7 mouse cellular contexts compared by ENCODE assay signal in genomic region chr8:70765838-70766570, GRCm38 (mm10). TPM values are rescaled to one million over a fixed set of nuclear protein-coding genes. Genes with fewer than 3 reads are reported as not detected.
DNase-seq lines count a peak whose midpoint lies in the region; ATAC-seq and TF ChIP-seq lines count a peak whose summit lies in the region.

No protein-coding gene starts in this region.

- 2% methylated on average over 34 of the region's 34 CpGs for WGBS in forebrain, embryonic 16.5 days
- 2% methylated on average over 34 of the region's 34 CpGs for WGBS in midbrain, embryonic 11.5 days
- 1% methylated on average over 34 of the region's 34 CpGs for WGBS in stomach, postnatal 0 days

- no peak for TF ChIP-seq EP300 in stomach, postnatal 0 days (optimal IDR thresholded peaks at IDR 0.05)

- DNase-seq in Muller cell, postnatal 12 days (ENCODE audit: inconsistent ontology term) = peak; percentile 71
- peak; percentile 64 to 77 for DNase-seq in kidney, postnatal 4 days
- DNase-seq in midbrain, embryonic 11.5 days (ENCODE audit: low spot score, missing footprints) = peak; percentile 90
- DNase-seq in stomach, postnatal 0 days (ENCODE audit: low spot score) = peak; percentile 71
- DNase-seq in urinary bladder, postnatal 4 days (ENCODE audit: low spot score in 2 of 2) = no peak

- no peak overlapping the region for H3K27ac ChIP-seq in forebrain, embryonic 16.5 days (ENCODE audit: low read length)
- H3K27ac ChIP-seq in midbrain, embryonic 11.5 days (ENCODE audit: low read depth, low read length) = no peak overlapping the region
- H3K27ac ChIP-seq in stomach, postnatal 0 days (replicated peaks) = peak overlapping the region; percentile 79

- no peak for TF ChIP-seq CTCF in stomach, postnatal 0 days (IDR thresholded peaks at IDR 0.05; ENCODE audit: low read depth)

- no peaks in the 10 kb centered on the region for H3K9me3 ChIP-seq in forebrain, embryonic 16.5 days (ENCODE audit: control insufficient read depth, low read length)
- no peaks in the 10 kb centered on the region for H3K9me3 ChIP-seq in midbrain, embryonic 11.5 days (ENCODE audit: control insufficient read depth, low read length)
- no peaks in the 10 kb centered on the region for H3K9me3 ChIP-seq in stomach, postnatal 0 days (ENCODE audit: control insufficient read depth, low read length)

- peak overlapping the region; percentile 20 for H3K4me3 ChIP-seq in forebrain, embryonic 16.5 days (replicated peaks; ENCODE audit: low read length)
- peak overlapping the region; percentile 27 for H3K4me3 ChIP-seq in midbrain, embryonic 11.5 days (ENCODE audit: low read depth, low read length)
- H3K4me3 ChIP-seq in stomach, postnatal 0 days (ENCODE audit: low read depth, low read length) = peak overlapping the region; percentile 48

- H3K4me2 ChIP-seq in forebrain, embryonic 16.5 days (ENCODE audit: low read length) = peak overlapping the region; percentile 43
- peak overlapping the region; percentile 56 for H3K4me2 ChIP-seq in midbrain, embryonic 11.5 days
- peak overlapping the region; percentile 87 for H3K4me2 ChIP-seq in stomach, postnatal 0 days (replicated peaks; ENCODE audit: low read depth)

- peaks cover 18% of the 10 kb centered on the region for H3K4me1 ChIP-seq in forebrain, embryonic 16.5 days (replicated peaks; ENCODE audit: control insufficient read depth, insufficient read depth, low read length)
- H3K4me1 ChIP-seq in midbrain, embryonic 11.5 days (ENCODE audit: control insufficient read depth, insufficient read depth, low read length) = peaks cover 13% of the 10 kb centered on the region
- 0 out of 2 replicates have a peak, but pooled peaks cover 3% of the 10 kb centered on the region for H3K4me1 ChIP-seq in stomach, postnatal 0 days (replicated peaks; ENCODE audit: control insufficient read depth, insufficient read depth)

- H3K27me3 ChIP-seq in forebrain, embryonic 16.5 days (replicated peaks; ENCODE audit: control insufficient read depth, insufficient read depth, low read length) = no peaks in the 10 kb centered on the region
- H3K27me3 ChIP-seq in midbrain, embryonic 11.5 days (ENCODE audit: control insufficient read depth, insufficient read depth, low read length) = peaks cover 2% of the 10 kb centered on the region; the same call in 1 of the 2 replicates
- H3K27me3 ChIP-seq in stomach, postnatal 0 days (ENCODE audit: control insufficient read depth, insufficient read depth, low read length) = no peaks in the 10 kb centered on the region

- peak overlapping the region; percentile 46 for H3K9ac ChIP-seq in forebrain, embryonic 16.5 days (replicated peaks; ENCODE audit: low read depth, low read length)
- peak overlapping the region; percentile 54 for H3K9ac ChIP-seq in midbrain, embryonic 11.5 days (ENCODE audit: low read length)
- H3K9ac ChIP-seq in stomach, postnatal 0 days (ENCODE audit: low read length) = peak overlapping the region; percentile 70

- peaks cover 21% of the 10 kb centered on the region for H3K36me3 ChIP-seq in forebrain, embryonic 16.5 days (ENCODE audit: control insufficient read depth, insufficient read depth)
- H3K36me3 ChIP-seq in midbrain, embryonic 11.5 days (ENCODE audit: control insufficient read depth, insufficient read depth, low read length) = peaks cover 9% of the 10 kb centered on the region; the same call in 1 of the 2 replicates
- peaks cover 22% of the 10 kb centered on the region for H3K36me3 ChIP-seq in stomach, postnatal 0 days (ENCODE audit: control insufficient read depth, insufficient read depth, low read length)

- peak; percentile 65 for ATAC-seq in CD4-positive, CD25-positive, alpha-beta regulatory T cell, adult 4 months
- ATAC-seq in forebrain, embryonic 16.5 days = no peak
- ATAC-seq in midbrain, embryonic 11.5 days (ENCODE audit: low FRiP score) = no peak
- no peak for ATAC-seq in stomach, postnatal 0 days (ENCODE audit: low FRiP score, low TSS enrichment)

RNA-seq across cellular contexts. Expression of gene Mpv17l2, which starts 5.3 kb away (rescaled TPM):
- polyA plus RNA-seq in CD4-positive, CD25-positive, alpha-beta regulatory T cell, adult 4 months (2017; shearing (Covaris generic)) = 10 to 100 TPM; 30.2 to 39.2 TPM
- 49.3 and 49.8 TPM in 2 replicates for polyA plus RNA-seq in forebrain, embryonic 16.5 days (2015; fragmentation: Nextera tagmentation; extraction: Ambion mirVana)
- 28.3 and 29.6 TPM in 2 replicates for polyA plus RNA-seq in midbrain, embryonic 11.5 days (2014; fragmentation: Nextera tagmentation; extraction: Ambion mirVana)
- polyA plus RNA-seq in stomach, postnatal 0 days (2015; fragmentation: Nextera tagmentation; extraction: Ambion mirVana) = 77.3 and 80.1 TPM in 2 replicates

RNA-seq across cellular contexts. Expression of gene Pik3r2, which starts 10.5 kb away (rescaled TPM):
- polyA plus RNA-seq in CD4-positive, CD25-positive, alpha-beta regulatory T cell, adult 4 months (2017; shearing (Covaris generic)) = 1 to 10 TPM; 4.3 to 4.5 TPM
- 145 and 149 TPM in 2 replicates for polyA plus RNA-seq in forebrain, embryonic 16.5 days (2015; fragmentation: Nextera tagmentation; extraction: Ambion mirVana)
- polyA plus RNA-seq in midbrain, embryonic 11.5 days (2014; fragmentation: Nextera tagmentation; extraction: Ambion mirVana) = 25.4 and 30.2 TPM in 2 replicates
- polyA plus RNA-seq in stomach, postnatal 0 days (2015; fragmentation: Nextera tagmentation; extraction: Ambion mirVana) = 36.8 and 39.0 TPM in 2 replicates

RNA-seq across cellular contexts. Expression of gene Rab3a, which starts 11.5 kb away (rescaled TPM):
- 1 to 10 TPM; 7.5 to 9.6 TPM for polyA plus RNA-seq in CD4-positive, CD25-positive, alpha-beta regulatory T cell, adult 4 months (2017; shearing (Covaris generic))
- polyA plus RNA-seq in forebrain, embryonic 16.5 days (2015; fragmentation: Nextera tagmentation; extraction: Ambion mirVana) = 350 and 395 TPM in 2 replicates
- 56.6 and 66.1 TPM in 2 replicates for polyA plus RNA-seq in midbrain, embryonic 11.5 days (2014; fragmentation: Nextera tagmentation; extraction: Ambion mirVana)
- polyA plus RNA-seq in stomach, postnatal 0 days (2015; fragmentation: Nextera tagmentation; extraction: Ambion mirVana) = 18.9 and 19.0 TPM in 2 replicates

RNA-seq across cellular contexts. Expression of gene Mast3, which starts 38.9 kb away (rescaled TPM):
- polyA plus RNA-seq in CD4-positive, CD25-positive, alpha-beta regulatory T cell, adult 4 months (2017; shearing (Covaris generic)) = 10 to 100 TPM; 15.1 to 17.5 TPM
- 22.5 and 30.8 TPM in 2 replicates for polyA plus RNA-seq in forebrain, embryonic 16.5 days (2015; fragmentation: Nextera tagmentation; extraction: Ambion mirVana)
- 9.1 and 10.1 TPM in 2 replicates for polyA plus RNA-seq in midbrain, embryonic 11.5 days (2014; fragmentation: Nextera tagmentation; extraction: Ambion mirVana)
- polyA plus RNA-seq in stomach, postnatal 0 days (2015; fragmentation: Nextera tagmentation; extraction: Ambion mirVana) = 5.6 and 5.7 TPM in 2 replicates

RNA-seq across cellular contexts. Expression of gene Il12rb1, which starts 42.2 kb away (rescaled TPM):
- 10 to 100 TPM; 13.7 to 24.7 TPM for polyA plus RNA-seq in CD4-positive, CD25-positive, alpha-beta regulatory T cell, adult 4 months (2017; shearing (Covaris generic))
- polyA plus RNA-seq in forebrain, embryonic 16.5 days (2015; fragmentation: Nextera tagmentation; extraction: Ambion mirVana) = 0.08 and 0.09 TPM in 2 replicates
- 0.38 TPM in 1 of 2 replicates, not detected in the other for polyA plus RNA-seq in midbrain, embryonic 11.5 days (2014; fragmentation: Nextera tagmentation; extraction: Ambion mirVana)
- 0.19 and 0.29 TPM in 2 replicates for polyA plus RNA-seq in stomach, postnatal 0 days (2015; fragmentation: Nextera tagmentation; extraction: Ambion mirVana)

Comparison
In these comparisons a context has a peak if more than half of its experiments do, and no peak if none do; other contexts are left out.
1. DNase-seq: peak in Muller cell, postnatal 12 days (single experiment), kidney, postnatal 4 days (2 of 2), midbrain, embryonic 11.5 days (single experiment) and stomach, postnatal 0 days (single experiment); none in urinary bladder, postnatal 4 days (0 of 2).
2. Peak in every context shown above with its lines, with median percentiles within 50 percentile points of each other: H3K4me2 ChIP-seq, H3K4me3 ChIP-seq and H3K9ac ChIP-seq.